Mouse (Mus musculus): ENCODE results near the gene Spaca4. TPM values are rescaled to one million over a fixed set of nuclear protein-coding genes. Genes with fewer than 3 reads are reported as not detected.
A peak's percentile ranks its signal among the peaks of the same experiment; 100 is the strongest.

The Spaca4 gene
- total RNA-seq, 2 experiments from 2014 or later, result not detected

GRCm38 (mm10) chr7:45711316-45712021 is 14.1 kb downstream of the Spaca4 start:
- no peak for DNase-seq

- no peak for DNase-seq
These were observed 15.0 kb downstream of the Spaca4 start for GRCm38 (mm10) chr7:45710477-45711191.

GRCm38 (mm10) chr7:45709677-45710355 is 15.8 kb downstream of the Spaca4 start:
- DNase-seq, result no peak

- peak; percentile 17 for DNase-seq
These were observed 16.6 kb downstream of the Spaca4 start for GRCm38 (mm10) chr7:45709036-45709435.

GRCm38 (mm10) chr7:45708221-45708761 is 17.3 kb downstream of the Spaca4 start:
- DNase-seq, result peak; percentile 40

- peak; percentile 97 for DNase-seq
These were observed 18.1 kb downstream of the Spaca4 start for GRCm38 (mm10) chr7:45707375-45707967.

- DNase-seq, result peak; percentile 93
These were observed 18.8 kb downstream of the Spaca4 start for GRCm38 (mm10) chr7:45706721-45707241.

GRCm38 (mm10) chr7:45705873-45706281 is 19.7 kb downstream of the Spaca4 start:
- peak; percentile 84 for DNase-seq

GRCm38 (mm10) chr7:45705443-45705864 is 20.2 kb downstream of the Spaca4 start:
- peak; percentile 47 for DNase-seq

- DNase-seq, result peak; percentile 99
These were observed 20.7 kb downstream of the Spaca4 start, which contains the start of gene Dbp for GRCm38 (mm10) chr7:45704730-45705442. TSS of gene Dbp (plus strand) at chr7:45705088.

- DNase-seq, result peak; percentile 67
These were observed 21.5 kb downstream of the Spaca4 start for GRCm38 (mm10) chr7:45704046-45704559.

GRCm38 (mm10) chr7:45703521-45704033 is 22.0 kb downstream of the Spaca4 start:
- DNase-seq, result no peak

- DNase-seq, result no peak
These were observed 22.6 kb downstream of the Spaca4 start for GRCm38 (mm10) chr7:45702809-45703520.

GRCm38 (mm10) chr7:45702316-45702715 is 23.3 kb downstream of the Spaca4 start:
- DNase-seq, result no peak

GRCm38 (mm10) chr7:45701607-45702006 is 24.0 kb downstream of the Spaca4 start:
- no peak for DNase-seq

GRCm38 (mm10) chr7:45701072-45701471 is 24.5 kb downstream of the Spaca4 start:
- peak; percentile 57 for DNase-seq

GRCm38 (mm10) chr7:45700301-45701015 is 25.2 kb downstream of the Spaca4 start:
- peak; percentile 79 for DNase-seq

- DNase-seq, result peak; percentile 33
These were observed 26.0 kb downstream of the Spaca4 start, which contains the start of gene Car11 for GRCm38 (mm10) chr7:45699523-45700141. TSS of gene Car11 (plus strand) at chr7:45699843.

- no peak for DNase-seq
These were observed 27.7 kb downstream of the Spaca4 start for GRCm38 (mm10) chr7:45697894-45698293.

Measured in heart, postnatal 4 days (tissue).